Comparison of ENCODE assay signal across 7 mouse cellular contexts in genomic region chr17:3230231-3231000, GRCm38 (mm10).
A peak's percentile ranks its signal among the peaks of the same experiment; 100 is the strongest.
DNase-seq lines count a peak whose midpoint lies in the region; ATAC-seq and TF ChIP-seq lines count a peak whose summit lies in the region.

No protein-coding gene starts in this region.

- H3K36me3 ChIP-seq in lung, postnatal 0 days (ENCODE audit: insufficient read depth, low read length): no peaks in the 10 kb centered on the region; the same call in 1 of the 2 replicates

- TF ChIP-seq CTCF in layer of hippocampus, adult 2 months (conservative IDR thresholded peaks at IDR 0.05): peak; percentile 94
- peak; percentile 89 for TF ChIP-seq CTCF in lung, postnatal 0 days (IDR thresholded peaks at IDR 0.05)

- H3K4me3 ChIP-seq in brown adipose tissue, adult 24 weeks (ENCODE audit: insufficient read depth, low read depth, low read length): peak overlapping the region; percentile 43
- H3K4me3 ChIP-seq in layer of hippocampus, adult 2 months: peak overlapping the region; percentile 17; the same call in 1 of the 2 replicates
- no peak overlapping the region for H3K4me3 ChIP-seq in lung, postnatal 0 days (ENCODE audit: low read depth, low read length)

- no peak overlapping the region for H3K4me2 ChIP-seq in lung, postnatal 0 days (replicated peaks; ENCODE audit: low read depth, low read length)

- 73% methylated on average over 17 of the region's 17 CpGs for WGBS in lung, postnatal 0 days

- ATAC-seq in erythroid progenitor cell, adult 5-6 weeks (replicated peaks; ENCODE audit: low FRiP score, poor library complexity, severe bottlenecking): peak; percentile 74; the same call in 1 of the 2 replicates
- peak; percentile 50 for ATAC-seq in lung, postnatal 0 days

- no peak for TF ChIP-seq EP300 in lung, postnatal 0 days (IDR thresholded peaks at IDR 0.05)

- H3K9ac ChIP-seq in lung, postnatal 0 days (replicated peaks; ENCODE audit: low read depth): no peak overlapping the region

- H3K27ac ChIP-seq in brown adipose tissue, adult 24 weeks (replicated peaks; ENCODE audit: low read depth, low read length): no peak overlapping the region
- peak overlapping the region; percentile 32 for H3K27ac ChIP-seq in layer of hippocampus, adult 2 months
- no peak overlapping the region for H3K27ac ChIP-seq in lung, postnatal 0 days (ENCODE audit: low read length)

- H3K9me3 ChIP-seq in lung, postnatal 0 days (ENCODE audit: low read length): no peaks in the 10 kb centered on the region

- H3K27me3 ChIP-seq in lung, postnatal 0 days (replicated peaks; ENCODE audit: insufficient read depth, low read length): no peaks in the 10 kb centered on the region

- no peaks in the 10 kb centered on the region for H3K4me1 ChIP-seq in brown adipose tissue, adult 24 weeks (ENCODE audit: control insufficient read depth, insufficient read depth, insufficient read length, low read length)
- H3K4me1 ChIP-seq in lung, postnatal 0 days (ENCODE audit: insufficient read depth, low read depth, low read length): no peaks in the 10 kb centered on the region

- intact Hi-C loops in heart, postnatal 14 days (cut with DNase I): loop anchor here (5.0 kb wide), 3 partner anchors 42 to 282 kb away; no protein-coding TSS in a partner anchor

- DNase-seq in MEL-GATA-1-ER (ENCODE audit: extremely low read depth, low read depth): peak; percentile 67
- peak; percentile 53 to 72 for DNase-seq in heart, postnatal 14 days
- peak; percentile 32 to 71 for DNase-seq in layer of hippocampus, adult 2 months (ENCODE audit: low spot score in 2 of 2)
- peak; percentile 72 for DNase-seq in lung, postnatal 0 days (ENCODE audit: low spot score)
- peak; percentile 60 to 69 for DNase-seq in right cerebral cortex, adult 2 months (ENCODE audit: low spot score in 2 of 2)
